Mouse (Mus musculus) heart, adult 18-20 months (tissue): Measurements from ENCODE around the gene Slc4a5. TPM values are rescaled to one million over a fixed set of nuclear protein-coding genes. Genes with fewer than 3 reads are reported as not detected.

ENCODE experiments used
- DNase-seq, 2 experiments: peaks; one replicate each; pipeline ENCODE4 v3.0.0; 2021 to 2022; ENCODE audit warnings: mixed read lengths in 1 of 2
- long read RNA-seq, 2 experiments: library from polyadenylated mRNA; stranded (forward); transcript quantifications; one replicate each; pipeline ENCODE4 v2.0.0; 2021
- total RNA-seq, 2 experiments: library from RNA; stranded (reverse); gene quantifications; 2 replicates each; pipeline ENCODE4 v1.2.3; 2021

Slc4a5 gene
- total RNA-seq = under 1 TPM in 1 of 2 experiments, not detected in 1; 0.08 TPM
- long read RNA-seq, experiment 1 = 0 reads
- long read RNA-seq, experiment 2 = 0 reads

DNA sequence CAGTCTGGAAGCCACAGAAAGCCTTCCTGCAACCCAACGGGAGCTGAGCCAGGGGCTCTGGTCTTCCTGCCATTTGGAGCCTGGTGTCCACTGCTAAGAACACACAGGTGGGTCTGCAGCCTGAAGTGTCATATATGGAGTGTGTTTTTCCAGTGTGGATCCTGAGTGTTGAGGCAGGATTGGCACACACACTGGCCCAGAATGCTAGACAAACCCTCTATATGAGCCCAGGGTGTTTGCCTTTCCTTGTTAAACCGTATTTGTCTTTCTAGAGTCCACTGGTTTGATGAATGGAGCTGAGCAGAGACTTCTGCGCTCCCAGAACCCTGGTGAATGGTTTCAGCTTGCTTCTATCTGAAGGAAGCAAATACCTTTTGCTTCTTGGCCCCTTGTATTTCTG is at the start of gene Slc4a5:
Gene Slc4a5 (plus strand): TSS at position 15 of the 400 bp plus-strand sequence.
- DNase-seq = no peak

DNA sequence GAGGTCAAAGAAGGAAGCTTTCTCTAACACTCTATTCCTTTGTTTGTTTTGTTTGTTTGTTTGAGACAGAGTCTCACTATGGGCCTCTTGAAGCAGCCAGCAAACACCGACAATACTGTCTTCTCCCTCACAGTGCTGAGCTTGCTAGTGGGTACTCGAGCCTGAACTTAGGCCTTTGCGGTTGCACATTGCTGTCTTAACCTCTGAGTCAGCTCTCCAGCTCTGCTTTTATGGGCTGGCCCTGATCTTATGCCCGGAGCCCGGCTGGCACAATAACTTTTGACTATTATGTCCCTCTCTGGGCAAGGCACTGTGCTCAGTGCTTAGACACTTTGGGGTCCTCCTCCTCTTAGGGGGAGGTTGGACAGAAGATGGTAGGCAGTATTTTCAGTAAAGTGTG is 49.8 kb upstream of the Slc4a5 start:
- DNase-seq = no peak

DNA sequence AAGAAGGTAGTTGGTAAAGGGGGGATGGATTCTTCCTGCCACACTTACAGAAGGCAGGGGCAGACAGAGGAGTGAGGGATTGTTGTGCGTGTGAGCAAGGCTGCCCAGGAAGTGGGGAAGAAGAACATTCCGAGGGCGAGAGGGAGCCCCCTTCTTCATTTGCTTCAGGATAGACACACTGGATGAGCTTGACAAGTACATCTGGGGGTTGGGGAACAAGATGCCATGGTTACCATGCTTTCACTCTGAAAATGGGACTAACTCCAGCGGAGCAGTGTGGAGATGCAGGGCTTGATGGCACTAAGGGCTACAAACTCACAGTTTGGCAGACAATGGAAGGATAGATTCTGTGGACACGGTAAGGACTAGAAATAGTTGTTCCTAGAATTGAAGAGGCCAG is 48.6 kb upstream of the Slc4a5 start:
- DNase-seq = no peak

DNA sequence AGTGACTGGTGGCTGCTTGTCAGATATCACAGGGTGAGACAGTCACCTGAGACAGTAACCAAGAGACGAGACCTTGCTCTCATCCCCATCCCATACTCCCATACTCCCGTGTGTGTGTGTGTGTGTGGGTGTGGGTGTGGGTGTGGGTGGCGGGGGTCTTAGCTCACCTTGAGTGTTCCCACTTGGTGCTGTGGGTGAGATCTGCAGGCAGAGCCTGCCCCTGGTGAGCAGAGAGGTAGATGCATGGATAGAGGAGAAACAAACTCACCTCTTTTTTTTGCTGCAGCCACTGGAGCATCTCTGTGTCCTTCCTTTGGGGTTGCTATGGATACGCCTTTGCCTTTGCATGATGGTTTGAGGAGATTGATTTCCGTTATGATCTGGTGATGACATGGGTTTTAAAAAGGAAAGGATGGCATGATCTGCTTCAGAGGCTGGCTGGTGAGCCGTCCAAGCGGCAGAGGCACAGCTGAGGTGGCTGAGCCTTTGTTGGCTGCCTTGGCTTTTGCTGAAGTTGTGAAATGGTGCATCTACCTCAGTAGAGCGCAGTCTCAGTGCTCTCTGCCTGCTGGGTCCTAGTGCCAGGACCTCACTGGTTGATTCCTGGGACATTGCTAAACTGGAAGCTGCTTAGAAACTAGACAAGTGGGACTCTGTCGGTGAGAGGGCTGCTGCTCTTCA is 47.2 kb upstream of the Slc4a5 start:
- no peak for DNase-seq

DNA sequence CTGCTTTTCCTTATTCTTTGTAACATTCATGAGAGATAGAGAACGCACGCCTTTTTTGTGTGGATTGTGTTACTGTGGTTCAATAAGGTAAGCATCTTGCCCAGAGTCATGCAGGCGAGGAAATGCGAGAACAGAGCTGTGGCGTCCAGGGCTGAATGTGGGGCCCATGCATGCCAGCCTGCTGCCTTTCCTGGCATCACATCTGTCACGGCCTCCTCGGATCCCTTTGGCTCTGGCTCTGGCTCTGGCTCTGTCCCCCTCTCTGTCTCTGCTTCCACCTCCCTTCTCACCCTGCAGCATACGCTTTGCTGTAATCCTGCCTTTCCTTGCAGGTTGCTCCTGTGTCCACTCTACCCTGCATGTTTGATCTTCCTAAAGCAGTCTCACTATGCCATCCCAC is 43.6 kb upstream of the Slc4a5 start:
- peak; percentile 26 to 48 for DNase-seq

DNA sequence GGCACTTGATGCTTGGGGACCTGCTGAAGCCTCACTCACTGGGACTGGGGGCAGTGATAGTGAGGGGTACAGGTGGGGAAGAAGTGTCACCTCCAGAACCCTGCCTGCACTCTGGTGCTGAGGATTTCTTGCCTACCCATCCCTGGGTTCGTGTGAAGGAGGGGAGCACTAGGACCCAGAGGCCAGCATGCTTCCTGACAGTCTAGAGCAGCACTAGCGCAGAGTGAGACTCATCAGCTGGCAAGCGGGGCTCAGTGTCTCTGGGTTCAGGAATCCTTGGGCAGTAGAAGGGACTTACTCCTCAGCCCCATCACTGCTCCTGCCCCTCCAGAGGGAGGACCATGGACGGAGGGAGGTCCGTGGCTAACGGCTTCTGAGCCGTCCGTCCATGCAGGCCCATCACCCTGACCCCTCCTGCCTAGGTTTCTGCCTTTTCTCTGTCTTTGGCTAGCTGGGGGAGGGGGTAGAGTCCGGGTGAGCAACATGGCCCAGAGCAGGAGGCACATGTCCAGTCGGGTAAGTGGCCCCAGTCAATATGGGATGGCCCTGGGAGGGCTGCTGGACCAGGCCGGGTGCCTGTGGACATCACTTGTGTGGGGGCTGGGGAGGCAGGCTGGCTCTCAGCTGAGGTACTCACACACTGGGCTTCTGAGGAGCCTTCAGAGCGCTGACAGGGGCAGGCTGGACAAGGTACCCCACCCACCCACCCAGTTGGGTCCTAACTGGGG is 40.1 kb upstream of the Slc4a5 start:
- peak in 1 of 2 experiments; percentile 26 for DNase-seq

DNA sequence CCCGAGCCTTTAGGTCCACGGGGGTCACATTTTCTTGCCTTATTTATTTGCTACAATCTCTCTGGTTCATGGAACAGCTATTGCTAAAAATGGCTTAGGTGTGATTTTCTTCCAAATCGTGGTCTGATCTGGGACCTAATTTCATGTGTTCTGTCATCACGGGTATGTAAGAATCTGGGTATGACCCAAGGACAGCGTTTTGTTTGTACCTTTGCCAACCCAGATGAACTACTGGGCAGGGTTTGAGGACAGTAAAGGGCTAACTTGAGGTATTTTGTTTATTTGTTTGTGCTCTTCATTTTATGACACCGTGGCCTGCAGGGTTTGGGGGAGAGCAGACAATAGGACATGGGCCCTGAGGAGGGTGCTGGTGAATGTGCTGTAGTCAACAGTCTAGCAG is 39.0 kb upstream of the Slc4a5 start:
- no peak for DNase-seq

DNA sequence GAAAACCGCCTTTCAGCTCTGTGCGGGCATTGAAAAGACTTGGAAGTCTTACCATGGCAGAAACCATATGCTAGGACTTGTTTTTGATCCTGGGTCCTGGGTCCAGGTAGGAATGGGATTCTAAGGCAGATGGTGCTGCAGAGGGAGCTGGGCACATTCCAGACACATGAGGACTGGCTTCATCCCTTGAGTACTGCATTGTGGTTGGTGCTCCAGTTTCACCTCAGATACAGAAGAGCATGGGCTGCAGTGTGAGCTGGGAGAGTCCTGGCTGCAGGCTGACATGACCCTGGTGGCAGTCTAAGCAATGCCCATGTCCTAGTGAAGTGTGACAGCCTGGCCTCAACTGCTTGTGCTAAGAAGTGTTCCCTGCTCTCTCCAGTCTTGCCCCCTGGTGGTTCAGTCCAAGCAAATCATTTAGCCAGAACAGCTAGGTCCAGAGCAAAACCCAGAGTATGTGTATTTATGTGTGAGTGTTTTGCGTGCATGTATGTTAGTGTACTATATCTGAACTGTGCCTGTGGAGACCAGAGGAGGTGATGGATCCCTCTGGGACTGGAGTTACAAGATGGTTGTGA is 34.7 kb upstream of the Slc4a5 start:
- DNase-seq = no peak

DNA sequence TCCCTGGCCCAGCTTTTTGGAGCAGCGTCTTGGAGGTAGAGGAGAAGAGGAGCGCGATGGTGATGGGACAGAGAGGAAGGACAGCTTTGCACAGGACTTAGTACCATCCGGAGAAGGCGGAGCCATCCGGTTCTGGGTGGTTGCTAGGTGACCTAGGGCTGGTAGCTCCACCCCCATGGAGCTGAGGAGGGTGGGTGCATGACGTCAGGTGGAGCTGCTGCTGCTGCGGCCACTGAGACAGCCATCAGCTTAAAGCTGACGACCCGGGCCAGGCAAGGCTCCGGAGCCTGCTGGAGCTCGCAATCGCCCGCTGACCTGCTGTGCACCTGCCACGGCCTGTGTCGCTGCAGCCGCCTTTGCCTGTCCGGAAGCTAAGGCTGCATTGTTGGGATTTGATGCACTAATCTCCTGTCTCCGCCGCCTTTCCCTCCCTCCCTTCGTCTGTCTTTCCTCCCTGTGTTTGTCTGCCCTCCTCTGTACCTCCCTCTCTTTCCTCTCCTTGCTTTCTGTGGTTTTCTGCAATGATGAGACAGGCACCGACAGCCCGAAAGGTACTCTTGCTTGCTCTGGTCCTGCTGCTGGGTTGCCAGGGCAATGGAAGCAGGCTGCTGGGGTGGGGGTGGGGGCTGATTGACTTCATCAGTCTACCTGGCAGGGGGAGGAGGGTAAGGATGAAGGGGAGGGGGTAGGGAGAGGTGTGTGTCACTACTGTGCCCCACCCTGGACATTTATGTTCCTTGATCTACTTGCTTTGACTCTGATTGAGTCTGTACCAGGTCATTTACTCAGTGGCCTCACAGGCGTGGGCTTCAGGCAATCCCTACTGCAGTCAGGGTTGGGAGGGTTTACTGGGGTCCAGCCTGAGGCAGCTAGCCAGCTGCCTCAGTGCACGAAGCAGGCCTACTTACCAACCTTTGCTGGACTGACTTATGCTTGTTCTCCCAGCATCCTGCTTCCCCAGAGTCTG is 33.5 kb upstream of the Slc4a5 start:
- peak; percentile 34 to 57 for DNase-seq

DNA sequence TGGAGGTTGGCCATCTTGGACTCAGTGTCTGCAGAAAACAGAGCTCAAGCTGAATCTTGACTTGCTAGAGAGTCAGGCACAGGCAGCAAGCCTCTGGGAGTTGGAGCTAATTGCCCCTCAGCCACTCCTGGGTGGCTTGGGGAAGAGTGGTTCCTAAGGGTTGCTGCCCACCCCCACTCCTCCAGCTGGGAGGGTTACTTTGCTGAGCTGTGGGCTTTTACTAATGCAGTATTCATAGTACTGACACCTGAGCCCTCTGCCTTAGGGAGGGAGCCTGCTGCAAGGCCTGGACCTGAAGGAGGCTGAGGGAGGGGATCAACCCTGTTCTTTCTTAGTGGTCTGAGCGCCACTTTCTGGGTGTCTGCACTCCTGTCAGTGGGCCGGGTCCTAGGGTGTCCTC is 32.7 kb upstream of the Slc4a5 start:
- no peak for DNase-seq

DNA sequence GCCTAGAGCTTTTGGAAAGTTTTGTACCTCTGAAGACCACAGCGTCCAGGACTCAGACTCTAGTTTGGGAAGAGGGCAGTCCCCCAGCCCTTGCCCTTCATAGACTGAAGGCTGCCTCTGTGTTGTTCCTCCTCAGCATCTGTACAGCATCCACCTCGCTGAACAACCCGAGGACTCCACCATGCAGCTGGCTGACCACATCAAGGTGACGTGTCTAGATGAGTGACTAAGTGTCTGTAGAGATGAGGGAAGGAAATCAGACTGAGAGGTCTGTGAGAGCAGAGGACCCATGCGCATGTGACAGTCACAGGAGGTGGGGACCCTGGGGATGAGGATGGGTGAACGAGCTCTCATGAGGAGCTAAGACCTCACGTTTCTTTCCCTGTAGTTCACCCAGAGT is 26.1 kb upstream of the Slc4a5 start:
- DNase-seq = no peak

DNA sequence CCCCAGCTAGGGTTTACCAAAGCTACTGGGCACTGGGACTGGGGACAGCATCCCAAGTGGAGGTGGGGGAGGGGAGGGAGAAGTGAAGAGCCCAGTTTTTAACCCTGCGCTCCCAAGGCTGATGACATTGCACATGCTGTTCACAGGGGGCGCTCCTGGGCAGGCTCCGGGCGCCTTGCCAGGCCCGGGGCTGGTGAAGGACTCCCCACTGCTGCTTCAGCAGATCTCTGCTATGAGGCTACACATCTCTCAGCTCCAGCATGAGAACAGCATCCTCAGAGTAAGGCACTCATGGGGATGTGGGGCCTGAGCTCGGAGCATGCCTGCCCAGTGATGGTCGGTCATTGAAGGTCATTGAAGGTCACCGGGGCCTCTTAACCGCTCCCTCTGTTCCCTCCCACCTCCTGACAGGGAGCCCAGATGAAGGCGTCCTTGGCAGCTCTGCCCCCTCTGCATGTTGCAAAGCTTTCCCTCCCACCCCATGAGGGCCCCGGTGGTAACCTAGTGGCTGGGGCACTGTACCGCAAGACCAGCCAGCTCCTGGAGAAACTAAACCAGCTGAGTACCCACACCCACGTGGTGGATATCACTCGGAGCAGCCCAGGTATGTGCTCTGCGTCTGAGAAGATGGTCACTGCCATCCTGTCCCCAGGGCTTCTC is 22.2 kb upstream of the Slc4a5 start:
- DNase-seq = peak in 1 of 2 experiments; percentile 35

DNA sequence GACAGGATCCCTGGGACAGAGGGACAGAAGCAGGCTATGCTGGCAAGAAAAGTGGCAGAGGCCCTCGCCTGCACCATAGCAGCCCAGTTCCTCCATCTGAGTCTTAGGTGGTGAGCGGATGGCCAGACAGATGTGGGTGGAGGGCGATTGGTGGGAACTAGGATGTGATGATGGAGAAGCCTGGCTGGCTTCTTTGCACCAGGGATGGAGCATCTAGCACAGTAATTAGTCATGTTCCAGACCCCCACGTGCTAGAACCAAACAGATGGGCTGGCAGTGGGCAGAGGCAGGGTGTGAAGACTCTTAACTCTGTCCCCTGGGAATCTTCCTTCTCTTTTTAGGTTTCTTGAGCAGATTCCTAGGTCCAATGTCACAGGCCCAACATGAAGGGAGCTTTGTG is 16.3 kb upstream of the Slc4a5 start:
- DNase-seq = no peak

DNA sequence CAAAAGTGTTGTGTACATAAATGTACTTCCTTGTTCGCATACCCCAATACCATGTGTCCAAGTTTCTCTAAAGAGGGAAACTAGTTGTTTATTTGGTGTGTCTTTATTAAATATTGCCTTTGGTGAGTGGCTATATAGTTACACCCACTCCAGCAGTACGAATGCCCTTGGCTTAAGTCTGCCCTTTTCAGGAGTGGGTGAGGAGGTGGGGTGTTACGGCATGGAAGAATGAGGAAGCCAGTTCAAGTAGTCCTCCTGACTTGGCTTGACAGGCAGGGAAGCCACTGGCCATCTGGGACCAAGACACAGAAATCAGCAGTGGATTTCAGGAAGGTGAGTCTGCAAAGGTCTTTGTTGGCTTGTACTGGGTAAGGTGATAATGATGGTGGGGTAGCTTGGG is 13.8 kb upstream of the Slc4a5 start:
- DNase-seq = no peak

DNA sequence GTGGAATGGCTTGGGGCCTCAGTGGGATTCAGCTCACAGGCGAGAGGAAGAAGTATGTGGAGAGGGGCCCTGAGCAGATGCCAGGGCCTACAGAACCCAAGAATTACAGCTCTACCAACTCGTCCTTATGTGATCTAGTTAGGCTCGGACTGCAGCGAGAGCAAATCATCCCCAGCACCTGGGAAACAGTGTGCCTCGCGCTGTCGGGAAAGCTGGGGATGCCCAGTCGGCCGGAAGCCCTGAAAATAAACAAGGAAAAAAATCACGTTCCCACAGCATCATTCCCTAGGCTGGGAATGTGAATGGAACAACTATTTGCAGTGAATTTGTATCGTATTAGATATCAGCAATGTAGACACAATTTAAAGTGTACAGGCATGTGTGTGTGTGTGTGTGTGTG is 13.3 kb upstream of the Slc4a5 start:
- no peak for DNase-seq

DNA sequence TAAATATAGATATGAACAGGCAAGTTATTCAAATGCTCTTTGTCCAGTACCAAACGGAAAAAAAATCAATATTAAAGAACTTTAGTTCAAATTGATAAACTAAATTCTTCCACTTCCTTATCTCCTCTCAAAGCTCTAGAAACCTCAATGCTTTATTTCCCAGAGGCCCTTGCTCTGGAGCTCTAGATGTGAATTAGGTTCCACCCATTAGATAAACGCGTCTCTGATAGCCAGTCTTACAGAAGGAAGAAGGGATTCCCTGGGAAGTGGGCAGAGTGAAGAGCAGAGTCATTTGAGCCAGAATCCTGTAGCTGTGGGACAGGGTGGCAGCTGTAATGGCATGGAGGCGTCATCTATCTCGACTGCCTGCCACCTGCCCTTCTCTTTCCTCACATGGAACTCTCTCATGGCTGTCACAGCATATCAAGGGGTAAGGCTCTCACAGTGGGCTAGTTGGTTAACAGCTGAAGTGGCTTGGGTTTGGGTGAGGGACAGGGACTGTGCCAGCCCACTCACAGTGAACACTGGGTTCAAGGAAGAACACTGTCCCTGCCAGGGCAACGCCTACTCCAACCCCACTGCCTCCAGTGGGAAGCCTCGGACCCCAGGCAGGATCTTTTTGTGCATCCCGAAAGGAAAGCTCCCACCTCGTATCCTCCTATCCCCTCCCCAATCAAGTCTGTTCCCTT is 12.1 kb upstream of the Slc4a5 start:
- no peak for DNase-seq

DNA sequence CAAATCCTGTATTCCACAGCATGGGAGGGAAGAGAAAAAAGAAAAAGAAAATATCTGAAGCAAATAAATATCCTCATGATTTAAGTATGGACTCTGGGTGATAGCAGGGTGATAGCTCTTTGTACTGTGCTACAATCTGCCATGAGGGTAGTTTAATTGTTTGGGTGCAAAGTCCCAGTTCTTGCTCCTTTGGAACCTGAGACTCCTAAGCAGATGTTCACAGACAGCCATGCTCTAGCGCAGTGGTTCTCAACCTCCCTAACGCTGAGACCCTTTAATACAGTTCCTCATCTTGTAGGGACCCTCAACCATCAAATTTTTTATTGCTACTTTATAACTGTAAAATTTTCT is 11.6 kb upstream of the Slc4a5 start:
- no peak for DNase-seq

DNA sequence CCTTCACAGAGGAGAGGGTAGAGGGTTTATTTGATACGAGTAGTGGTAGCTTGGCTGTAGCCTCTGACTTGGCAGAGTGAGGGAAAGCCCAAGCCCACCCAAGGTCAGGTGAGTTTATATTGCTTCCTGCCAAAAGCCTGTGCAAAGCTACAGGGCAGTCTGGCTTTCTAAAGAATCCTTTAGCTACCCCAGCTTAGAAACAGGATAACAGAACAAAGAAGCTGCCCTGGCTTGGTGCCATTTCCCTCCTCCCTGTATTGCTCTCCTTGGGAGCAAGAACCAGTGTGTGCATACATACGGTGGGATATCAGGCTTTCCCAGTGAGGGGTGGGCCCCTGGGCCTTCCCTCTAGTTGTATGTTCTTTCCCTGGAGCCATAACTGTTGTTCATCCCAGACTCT is 9.1 kb upstream of the Slc4a5 start:
- DNase-seq = no peak

DNA sequence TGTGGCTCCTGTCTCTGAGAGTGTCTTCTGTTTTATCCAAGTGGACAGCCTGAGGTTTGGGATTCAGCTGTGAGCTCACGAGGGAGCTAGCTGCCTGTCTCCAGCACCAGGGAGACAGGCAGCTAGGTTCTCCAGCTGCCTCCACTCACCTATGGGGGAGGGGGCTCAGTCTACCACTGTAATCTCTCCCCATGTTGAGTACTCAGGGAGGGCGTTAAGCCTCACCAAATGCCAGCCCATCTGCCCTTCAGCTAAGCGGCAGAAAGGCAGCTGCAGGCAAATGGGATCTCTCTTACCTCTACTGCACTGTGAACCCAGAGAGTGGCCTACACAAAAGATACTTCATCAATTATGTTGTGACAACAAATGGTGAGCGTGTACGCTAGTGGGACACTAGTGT is 8.1 kb upstream of the Slc4a5 start:
- no peak for DNase-seq

DNA sequence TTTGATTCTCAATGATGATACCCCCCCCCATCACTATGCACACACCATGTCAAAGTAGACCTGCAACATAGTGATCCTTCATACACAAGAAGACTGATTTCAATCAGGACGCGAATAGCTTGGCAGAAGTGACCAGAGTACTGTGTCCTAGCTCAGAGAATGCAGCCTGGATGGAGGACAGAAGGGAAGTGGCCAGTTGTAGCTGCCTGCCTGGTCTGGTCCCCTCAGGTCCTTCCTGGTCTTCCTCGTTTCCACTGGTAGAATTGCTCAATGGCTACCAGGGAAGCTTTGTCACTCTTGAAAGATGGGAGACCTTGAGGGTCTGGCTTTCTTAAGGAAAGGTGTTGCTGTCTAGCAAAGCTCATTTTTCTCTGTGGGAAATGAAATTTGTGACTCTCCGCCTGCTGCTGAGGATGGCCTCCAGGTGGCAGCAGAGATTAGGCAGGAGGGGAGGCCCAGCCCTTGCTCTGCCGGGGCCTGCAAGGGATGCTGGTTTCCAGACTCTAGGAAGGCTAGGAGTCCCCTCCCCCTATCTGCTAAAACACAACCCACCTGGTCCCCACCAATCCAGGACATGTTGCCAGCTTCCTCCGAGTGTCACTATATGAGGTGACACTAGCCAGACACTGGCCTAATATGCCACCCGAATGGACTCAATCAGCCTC is 4.5 kb upstream of the Slc4a5 start:
- DNase-seq = peak; percentile 44 to 83

DNA sequence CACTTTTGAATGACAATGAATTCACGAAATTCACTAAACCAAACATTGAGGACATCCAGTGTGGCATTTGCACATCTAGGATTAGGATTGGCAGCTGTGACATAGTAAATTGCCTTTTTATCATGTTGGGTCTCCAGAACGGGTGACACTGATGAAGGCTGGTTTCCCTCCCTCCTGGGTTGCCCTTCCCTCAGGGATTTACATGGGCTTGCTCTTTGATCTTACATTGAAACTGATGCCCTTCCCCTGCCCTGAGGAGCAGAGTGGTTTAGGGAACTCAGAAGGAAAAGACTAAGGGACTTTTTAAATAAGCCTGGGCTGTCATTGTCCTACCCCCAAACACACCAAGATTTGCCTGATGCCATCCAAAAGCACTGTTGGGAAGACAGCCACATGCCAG is 11.9 kb downstream of the Slc4a5 start:
- no peak for DNase-seq
